Mouse (Mus musculus) G1E (cell line): ENCODE measurements around the gene Aim2. TPM values are rescaled to one million over a fixed set of nuclear protein-coding genes. Genes with fewer than 3 reads are reported as not detected.
"Not testable (repeated sequence)": the region's sequence is repeated elsewhere in the genome, so short reads cannot be mapped to it uniquely, and the experiment has no call there.

Experiments used
- ATAC-seq: 2 replicates; pipeline ENCODE4 v1.8.0; 2016; ENCODE audit warnings: mild to moderate bottlenecking; ENCODE audit not compliant: insufficient number of reproducible peaks, poor library complexity, low FRiP score, severe bottlenecking; ENCODE audit errors: extremely low read depth
- DNase-seq: peaks from one replicate; pipeline ENCODE4 v3.0.0; 2012; ENCODE audit warnings: low spot score
- H3K27me3 ChIP-seq: 2 replicates; pipeline ENCODE4 v1.6.1; 2012; ENCODE audit warnings: mild to moderate bottlenecking, low read length, inconsistent platforms; ENCODE audit not compliant: insufficient read depth
- H3K36me3 ChIP-seq: replicated peaks from 2 replicates; pipeline ENCODE3; 2012; ENCODE audit warnings: mild to moderate bottlenecking, inconsistent platforms
- H3K4me1 ChIP-seq: 2 replicates; pipeline ENCODE4 v1.6.1; 2012; ENCODE audit warnings: low read depth, low read length, inconsistent platforms, mixed read lengths; ENCODE audit not compliant: insufficient read depth
- H3K4me3 ChIP-seq: 2 replicates; pipeline ENCODE4 v1.5.1; 2012; ENCODE audit warnings: low read depth, mild to moderate bottlenecking, inconsistent platforms, low read length, moderate library complexity, mixed read lengths
- H3K9me3 ChIP-seq: replicated peaks from 2 replicates; pipeline ENCODE4 v1.6.1; 2012; ENCODE audit warnings: inconsistent platforms
- CTCF ChIP-seq: IDR thresholded peaks from 2 replicates; pipeline ENCODE4 v1.5.1; 2012; ENCODE audit warnings: low read depth, low read length, inconsistent platforms, mixed read lengths
- GATA1 ChIP-seq: IDR thresholded peaks from 2 replicates; pipeline ENCODE4 v1.6.1; 2012; ENCODE audit warnings: borderline replicate concordance, low read length, inconsistent platforms, mixed read lengths
- GATA2 ChIP-seq: IDR thresholded peaks from 2 replicates; pipeline ENCODE4 v1.6.1; 2012; ENCODE audit warnings: low read depth, low read length, inconsistent platforms, borderline replicate concordance
- POLR2AphosphoS5 ChIP-seq: IDR thresholded peaks from 2 replicates; pipeline ENCODE4 v1.6.1; 2012; ENCODE audit warnings: low read depth, low read length, inconsistent platforms; ENCODE audit not compliant: insufficient replicate concordance
- TAL1 ChIP-seq: conservative IDR thresholded peaks from 2 replicates; pipeline ENCODE4 v1.6.1; 2012; ENCODE audit warnings: low read depth, low read length, inconsistent platforms, mixed read lengths
- polyA plus RNA-seq: library from polyadenylated mRNA; stranded (reverse); fragments of >175 nt; gene quantifications from 2 replicates; pipeline ENCODE4 v1.2.3, GENCODE M21; 2012
- total RNA-seq, 2 experiments: library from RNA; stranded (forward) in 1 of 2; stranded (reverse) in 1 of 2; fragments of 200-1000 nt in 1 of 2; fragments of >200 nt in 1 of 2; fragmentation: Nextera tagmentation in 1 of 2; gene quantifications; 2 replicates each; pipeline ENCODE4 v1.2.3; 2014 to 2017

Gene Aim2
- total and polyA plus RNA-seq, 3 experiments: 8.1 TPM; not detected in 2

- H3K36me3 ChIP-seq: no peaks in the 10 kb centered on the region
- peaks cover 14% of the 10 kb centered on the region for H3K9me3 ChIP-seq
- DNase-seq (no peak), ATAC-seq (no peak)
- no peak overlapping the region for H3K4me3 ChIP-seq
- no peaks in the 10 kb centered on the region for H3K4me1 ChIP-seq
- H3K27me3 ChIP-seq: no peaks in the 10 kb centered on the region
- TF ChIP-seq GATA2 (no peak), POLR2AphosphoS5 (no peak), TAL1 (no peak), GATA1 (no peak), CTCF (no peak)
Observed at GRCm38 (mm10) chr1:173441210-173441609, 90.5 kb downstream of the Aim2 start.

GRCm38 (mm10) chr1:173443061-173443460 is 92.4 kb downstream of the Aim2 start:
- ATAC-seq (no peak), DNase-seq (no peak)
- Histone ChIP-seq H3K4me1 (no peaks in the 10 kb centered on the region), H3K36me3 (no peaks in the 10 kb centered on the region), H3K9me3 (peaks cover 12% of the 10 kb centered on the region), H3K27me3 (no peaks in the 10 kb centered on the region), H3K4me3 (no peak overlapping the region)
- TF ChIP-seq GATA1 (no peak), GATA2 (no peak), CTCF (no peak), POLR2AphosphoS5 (no peak), TAL1 (no peak)

- no peaks in the 10 kb centered on the region for H3K27me3 ChIP-seq
- no peaks in the 10 kb centered on the region for H3K4me1 ChIP-seq
- peaks cover 8% of the 10 kb centered on the region for H3K9me3 ChIP-seq
- no peak overlapping the region for H3K4me3 ChIP-seq
- H3K36me3 ChIP-seq: no peaks in the 10 kb centered on the region
- TF ChIP-seq GATA1 (no peak), GATA2 (no peak), POLR2AphosphoS5 (no peak), TAL1 (no peak), CTCF (no peak)
- no peak for ATAC-seq
- DNase-seq: no peak
Observed at GRCm38 (mm10) chr1:173447067-173447466, 96.4 kb downstream of the Aim2 start.

- TF ChIP-seq GATA2 (no peak), POLR2AphosphoS5 (no peak), CTCF (no peak)
- H3K9me3 ChIP-seq: 0 out of 2 replicates have a peak, but pooled peaks cover 3% of the 10 kb centered on the region
- H3K4me3 ChIP-seq: no peak overlapping the region
- ATAC-seq (no peak), DNase-seq (no peak)
- H3K36me3 ChIP-seq: no peaks in the 10 kb centered on the region
- H3K4me1 ChIP-seq: no peaks in the 10 kb centered on the region
- no peaks in the 10 kb centered on the region for H3K27me3 ChIP-seq
Observed at GRCm38 (mm10) chr1:173450621-173451020, 99.9 kb downstream of the Aim2 start.

- DNase-seq (no peak), ATAC-seq (no peak)
- no peak overlapping the region for H3K4me3 ChIP-seq
- H3K27me3 ChIP-seq: no peaks in the 10 kb centered on the region
- 0 out of 2 replicates have a peak, but pooled peaks cover 3% of the 10 kb centered on the region for H3K9me3 ChIP-seq
- no peaks in the 10 kb centered on the region for H3K4me1 ChIP-seq
- H3K36me3 ChIP-seq: no peaks in the 10 kb centered on the region
- TF ChIP-seq POLR2AphosphoS5 (no peak), CTCF (no peak), GATA2 (no peak), GATA1 (no peak)
Observed at GRCm38 (mm10) chr1:173451665-173452064, 101.0 kb downstream of the Aim2 start.

- no peak overlapping the region for H3K4me3 ChIP-seq
- TF ChIP-seq CTCF (peak; percentile 32; the same call in 1 of the 2 replicates), TAL1 (no peak)
- no peaks in the 10 kb centered on the region for H3K36me3 ChIP-seq
- ATAC-seq (peak; percentile 69), DNase-seq (no peak)
- no peaks in the 10 kb centered on the region for H3K4me1 ChIP-seq
- H3K27me3 ChIP-seq: no peaks in the 10 kb centered on the region
- no peaks in the 10 kb centered on the region for H3K9me3 ChIP-seq
Observed at GRCm38 (mm10) chr1:173456139-173456754, 105.6 kb downstream of the Aim2 start.

- ATAC-seq (no peak), DNase-seq (no peak)
- Histone ChIP-seq H3K4me1 (no peaks in the 10 kb centered on the region), H3K36me3 (no peaks in the 10 kb centered on the region), H3K27me3 (no peaks in the 10 kb centered on the region), H3K9me3 (no peaks in the 10 kb centered on the region), H3K4me3 (no peak overlapping the region)
- TF ChIP-seq POLR2AphosphoS5: no peak
- no peak for TF ChIP-seq GATA1
- no peak for TF ChIP-seq CTCF
- no peak for TF ChIP-seq GATA2
- TF ChIP-seq TAL1: no peak
Observed at GRCm38 (mm10) chr1:173456761-173457160, 106.1 kb downstream of the Aim2 start.

GRCm38 (mm10) chr1:173480399-173481181 is 129.9 kb downstream of the Aim2 start:
- H3K27me3 ChIP-seq, H3K4me1 ChIP-seq, DNase-seq, H3K4me3 ChIP-seq, ATAC-seq, H3K36me3 ChIP-seq, H3K9me3 ChIP-seq: not testable (repeated sequence)

GRCm38 (mm10) chr1:173481182-173481574 is 130.5 kb downstream of the Aim2 start:
- not testable (repeated sequence) for H3K4me3 ChIP-seq, H3K36me3 ChIP-seq, H3K4me1 ChIP-seq, DNase-seq, H3K9me3 ChIP-seq, ATAC-seq, H3K27me3 ChIP-seq
